ENCODE assay signal across 28 mouse cellular contexts in the genomic region with DNA sequence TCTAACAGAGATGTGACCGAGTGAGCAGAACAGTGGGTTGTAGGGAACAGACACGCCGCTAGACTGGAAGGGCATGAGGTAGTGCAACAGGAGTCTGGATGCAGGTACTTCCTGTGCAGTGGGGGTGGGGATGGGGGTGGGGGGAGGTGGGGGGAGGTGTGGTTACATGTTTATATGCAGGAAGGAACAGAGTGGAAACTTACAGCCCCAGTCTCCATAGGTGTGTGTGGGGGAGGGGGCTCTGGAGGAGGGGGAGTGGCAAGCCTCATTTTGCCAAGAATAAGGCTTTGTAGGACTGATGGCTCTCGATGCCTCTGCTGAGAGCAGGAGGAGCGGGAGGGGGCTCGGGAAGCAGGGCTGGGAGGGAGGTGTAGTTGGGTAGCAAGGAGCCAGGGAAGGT. TPM values are rescaled to one million over a fixed set of nuclear protein-coding genes. Genes with fewer than 3 reads are reported as not detected.
A peak's percentile ranks its signal among the peaks of the same experiment; 100 is the strongest.
DNase-seq lines count a peak whose midpoint lies in the region; ATAC-seq and TF ChIP-seq lines count a peak whose summit lies in the region.
"Had no signal": no experiment of that assay in that cellular context is flagged by ENCODE, and none has a peak within 500 bp of the region (broad histone marks: within the 10 kb centered on the region; RNA-seq: fewer than 3 reads in every experiment).

No protein-coding gene starts in this region.

- no peak for ATAC-seq in CD4-positive, CD25-positive, alpha-beta regulatory T cell, adult 4 months
- ATAC-seq in lung, embryonic 14.5 days (ENCODE audit: insufficient read depth): no peak
- ATAC-seq in erythroid progenitor cell, adult 5-6 weeks (replicated peaks; ENCODE audit: low FRiP score, poor library complexity, severe bottlenecking): no peak
- ATAC-seq: forebrain, embryonic 15.5 days; hindbrain, embryonic 16.5 days; intestine, embryonic 15.5 days; midbrain, embryonic 16.5 days had no signal

- no peaks in the 10 kb centered on the region for H3K9me3 ChIP-seq in lung, embryonic 14.5 days (ENCODE audit: low read depth, low read length)
- H3K9me3 ChIP-seq in ES-E14 (ENCODE audit: control insufficient read depth, insufficient read depth, low read depth, low read length): no peaks in the 10 kb centered on the region
- H3K9me3 ChIP-seq: embryonic facial prominence, embryonic 15.5 days; forebrain, embryonic 15.5 days; heart, embryonic 12.5 days; hindbrain, embryonic 10.5 days; intestine, embryonic 15.5 days; liver, embryonic 13.5 days; neural tube, embryonic 15.5 days; stomach, embryonic 15.5 days had no signal

- peak overlapping the region; percentile 79; the same call in 1 of the 2 replicates for H3K27ac ChIP-seq in lung, embryonic 14.5 days (ENCODE audit: low read depth)
- H3K27ac ChIP-seq in ES-E14 (ENCODE audit: insufficient read depth, low read depth, low read length, poor library complexity, severe bottlenecking): peak overlapping the region; percentile 45; the same call in 1 of the 2 replicates
- H3K27ac ChIP-seq: embryonic facial prominence, embryonic 15.5 days; forebrain, embryonic 15.5 days; hindbrain, embryonic 10.5 days; liver, embryonic 13.5 days; macrophage; neural tube, embryonic 15.5 days; stomach, embryonic 15.5 days had no signal

- DNase-seq in CD4-positive, CD25-positive, alpha-beta regulatory T cell, adult 2 months (ENCODE audit: low read depth, low spot score): peak; percentile 13
- DNase-seq in lung, embryonic 14.5 days: no peak
- DNase-seq in lung, postnatal 36 days: no peak
- DNase-seq in ES-E14 (ENCODE audit: low read depth, low spot score): no peak
- peak; percentile 16 to 23 for DNase-seq in thymus, postnatal 36 days
- DNase-seq in spleen, postnatal 14 days (ENCODE audit: low spot score in 2 of 2): no peak
- DNase-seq: adrenal gland, postnatal 25 days; cerebellum, adult 9-10 months; gastrocnemius, postnatal 14 days; heart, adult 18-20 months; heart, postnatal 10 days; kidney, postnatal 25 days; liver, embryonic 13.5 days; lung, adult 2 months; right cerebral cortex, postnatal 4 days had no signal

- H3K9ac ChIP-seq in lung, embryonic 14.5 days: no peak overlapping the region
- peak overlapping the region; percentile 40; the same call in 1 of the 2 replicates for H3K9ac ChIP-seq in ES-E14 (ENCODE audit: insufficient read depth, low read depth, low read length, poor library complexity, severe bottlenecking)
- H3K9ac ChIP-seq: embryonic facial prominence, embryonic 15.5 days; forebrain, embryonic 15.5 days; heart, embryonic 12.5 days; intestine, embryonic 15.5 days; liver, embryonic 13.5 days; neural tube, embryonic 15.5 days; stomach, embryonic 15.5 days had no signal

- H3K4me2 ChIP-seq in lung, embryonic 14.5 days: no peak overlapping the region
- H3K4me2 ChIP-seq: embryonic facial prominence, embryonic 15.5 days; forebrain, embryonic 15.5 days; heart, embryonic 12.5 days; intestine, embryonic 15.5 days; liver, embryonic 13.5 days; neural tube, embryonic 15.5 days; stomach, embryonic 15.5 days had no signal

- H3K36me3 ChIP-seq in lung, embryonic 14.5 days (ENCODE audit: insufficient read depth): no peaks in the 10 kb centered on the region
- H3K36me3 ChIP-seq in ES-E14 (ENCODE audit: control insufficient read depth, insufficient read depth, low read length, poor library complexity, severe bottlenecking): no peaks in the 10 kb centered on the region
- H3K36me3 ChIP-seq: embryonic facial prominence, embryonic 15.5 days; forebrain, embryonic 15.5 days; heart, embryonic 12.5 days; hindbrain, embryonic 10.5 days; intestine, embryonic 15.5 days; liver, embryonic 13.5 days; neural tube, embryonic 15.5 days; stomach, embryonic 15.5 days had no signal

- in situ Hi-C loops in ES-E14 (cut with MboI; ENCODE audit: low sequenced_read_pairs in 2 of 2, unreplicated experiment in 2 of 2): no loop called here

- H3K4me3 ChIP-seq in lung, embryonic 14.5 days (ENCODE audit: low read depth, low read length): no peak overlapping the region
- H3K4me3 ChIP-seq in ES-E14 (ENCODE audit: insufficient read depth in 1 of 2, low read depth in 1 of 2, low read length in 2 of 2, poor library complexity in 1 of 2, severe bottlenecking in 1 of 2): no peak overlapping the region
- H3K4me3 ChIP-seq: embryonic facial prominence, embryonic 15.5 days; forebrain, embryonic 15.5 days; heart, embryonic 12.5 days; hindbrain, embryonic 10.5 days; intestine, embryonic 15.5 days; liver, embryonic 13.5 days; myocyte; neural tube, embryonic 15.5 days; stomach, embryonic 15.5 days had no signal

- WGBS in lung, embryonic 14.5 days: 57% methylated on average over 6 of the region's 6 CpGs

- peaks cover 7% of the 10 kb centered on the region for H3K4me1 ChIP-seq in lung, embryonic 14.5 days (ENCODE audit: insufficient read depth)
- peaks cover 5 to 30% of the 10 kb centered on the region in 2 experiments for H3K4me1 ChIP-seq in ES-E14 (ENCODE audit: control insufficient read depth in 2 of 2, insufficient read depth in 2 of 2, low read length in 2 of 2, poor library complexity in 1 of 2)
- H3K4me1 ChIP-seq: forebrain, embryonic 15.5 days; liver, embryonic 13.5 days; stomach, embryonic 15.5 days had no signal

- H3K27me3 ChIP-seq in lung, embryonic 14.5 days (ENCODE audit: insufficient read depth, low read length): no peaks in the 10 kb centered on the region
- H3K27me3 ChIP-seq: embryonic facial prominence, embryonic 15.5 days; forebrain, embryonic 15.5 days; heart, embryonic 12.5 days; intestine, embryonic 15.5 days; neural tube, embryonic 15.5 days; stomach, embryonic 15.5 days had no signal

- TF ChIP-seq CTCF in lung, embryonic 14.5 days (IDR thresholded peaks at IDR 0.05; ENCODE audit: low read depth): no peak

TF ChIP-seq in ES-E14, 5 proteins besides CTCF, POLR2A, EP300 and RAD21:
- TF ChIP-seq ZNF384 (IDR thresholded peaks at IDR 0.05; ENCODE audit: low read depth, low read length): no peak
- no peak for TF ChIP-seq MAFK (IDR thresholded peaks at IDR 0.05; ENCODE audit: insufficient read depth, low read depth, low read length)
- no peak for TF ChIP-seq HCFC1 (IDR thresholded peaks at IDR 0.05; ENCODE audit: borderline replicate concordance, insufficient read depth, low read length)
- TF ChIP-seq ZC3H11A (IDR thresholded peaks at IDR 0.05; ENCODE audit: borderline replicate concordance, low read depth, low read length): no peak
- no peak for TF ChIP-seq CHD2 (IDR thresholded peaks at IDR 0.05; ENCODE audit: low read depth, low read length)

RNA-seq across cellular contexts. Expression of a gene that starts 10.7 kb away (rescaled TPM):
- under 1 TPM in 1 of 2 experiments, not detected in 1; 0.24 TPM for polyA plus RNA-seq in CD4-positive, CD25-positive, alpha-beta regulatory T cell, adult 4 months (2017; shearing (Covaris generic))
- 2.1 and 3.2 TPM in 2 replicates for polyA plus RNA-seq in lung, embryonic 14.5 days (2014; fragmentation: Nextera tagmentation; extraction: Ambion mirVana)
- total RNA-seq in ES-E14 (2012; rRNA removed): 20.5 and 27.3 TPM in 2 replicates
- 0.36 and 0.84 TPM in 2 replicates for total RNA-seq in erythroid progenitor cell, adult 5-6 weeks (2015; ENCODE audit: low replicate concordance)
- 1.4 and 5.8 TPM in 2 replicates for total RNA-seq in erythroid progenitor cell, adult 5-6 weeks (2017; ENCODE audit: low replicate concordance)

Comparison
In these comparisons a context has a peak if more than half of its experiments do, and no peak if none do; other contexts are left out.
1. DNase-seq: peak in CD4-positive, CD25-positive, alpha-beta regulatory T cell, adult 2 months (single experiment) and thymus, postnatal 36 days (2 of 2); none in lung, embryonic 14.5 days (single experiment), lung, postnatal 36 days (single experiment), ES-E14 (single experiment) and spleen, postnatal 14 days (0 of 2).